Mouse (Mus musculus): ENCODE results near the gene Cda.

Gene Cda

DNA sequence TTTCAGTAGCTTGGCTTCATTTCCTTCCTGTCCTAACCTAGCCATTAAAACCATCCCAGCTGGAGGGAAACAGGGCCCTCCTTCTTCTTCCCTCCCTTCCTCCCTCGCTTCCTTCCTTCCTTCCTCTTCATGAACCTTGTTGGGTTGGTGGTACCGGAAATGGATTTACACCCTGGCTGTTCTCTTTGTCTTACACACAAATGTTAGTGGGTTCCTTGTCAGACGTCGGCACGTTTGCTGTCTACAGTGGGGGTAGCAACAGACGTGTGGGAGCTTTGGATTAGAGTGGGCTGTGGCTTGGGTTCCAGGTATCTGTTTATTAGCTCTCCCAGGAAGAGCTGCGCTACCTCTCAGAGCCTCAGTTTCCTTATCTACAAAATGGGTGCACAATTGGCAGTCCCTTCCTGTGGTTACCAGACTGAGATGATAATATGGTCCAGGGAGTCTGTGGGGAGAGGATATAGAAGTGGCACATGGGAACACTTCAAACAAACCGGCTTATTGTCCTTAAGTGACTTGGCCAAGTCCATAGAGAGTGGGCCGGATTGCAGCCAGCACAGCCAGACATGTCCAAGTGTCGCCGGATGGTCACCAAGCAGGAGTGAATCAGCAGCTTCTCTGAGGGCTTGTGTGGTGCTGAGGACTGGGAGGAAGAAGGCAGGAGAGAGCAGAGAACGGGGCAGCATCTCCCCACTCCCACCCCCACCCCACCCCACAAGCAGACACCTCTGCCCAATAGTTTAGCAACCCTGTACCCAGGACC, 887 bp upstream of the Cda start:
- DNase-seq (ENCODE audit: low spot score in 2 of 2) = no peak

- no peak for DNase-seq (ENCODE audit: low spot score in 2 of 2)
Observed at GRCm38 (mm10) chr4:138366561-138366960, 1.2 kb downstream of the Cda start.

DNA sequence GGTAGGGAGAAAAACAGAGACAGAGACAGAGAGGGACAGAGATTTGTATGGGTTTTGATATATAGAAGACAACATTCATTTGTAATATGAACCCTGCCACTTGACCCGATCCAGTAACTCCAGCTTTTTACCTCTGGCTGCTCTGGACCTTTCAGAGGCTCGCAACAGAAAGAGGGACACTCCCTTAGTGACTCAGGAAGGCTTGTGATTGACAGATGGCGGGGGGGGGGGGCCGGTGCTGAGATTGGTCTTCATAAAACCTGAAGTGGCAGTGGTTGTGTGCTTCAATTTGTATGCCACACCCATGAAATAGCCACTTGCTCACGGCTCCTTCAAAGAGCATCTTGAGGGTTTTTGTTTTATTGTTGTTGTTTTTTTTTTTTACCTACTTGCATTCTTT, 4.3 kb downstream of the Cda start:
- DNase-seq (ENCODE audit: low spot score in 2 of 2) = no peak

GRCm38 (mm10) chr4:138362883-138363282, 4.9 kb downstream of the Cda start:
- no peak for DNase-seq (ENCODE audit: low spot score in 2 of 2)

DNA sequence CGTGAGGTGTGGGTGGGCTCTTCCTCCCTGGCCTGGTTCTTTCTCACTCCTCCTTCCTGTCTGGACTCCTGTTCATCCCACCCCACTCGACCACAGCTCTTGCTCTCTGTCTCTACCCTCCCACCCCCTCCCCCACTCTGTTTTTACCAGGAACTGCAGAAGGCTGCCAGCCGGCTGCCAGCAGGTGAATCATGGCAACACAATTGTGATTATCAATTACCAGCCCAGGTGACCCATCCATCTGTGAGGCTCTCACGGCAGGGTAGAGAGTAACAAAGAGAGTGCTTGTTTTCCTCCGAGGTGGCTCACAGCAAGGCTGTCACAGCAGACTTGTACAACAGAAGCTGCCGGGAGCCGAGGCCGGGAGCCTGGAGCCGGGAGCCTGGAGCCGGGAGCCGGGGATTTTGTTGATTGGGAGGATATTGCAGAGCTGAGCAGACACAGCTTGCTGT, 6.4 kb downstream of the Cda start:
- DNase-seq (ENCODE audit: low spot score in 2 of 2) = no peak

- no peak for DNase-seq (ENCODE audit: low spot score in 2 of 2)
Observed at GRCm38 (mm10) chr4:138358176-138358575, 9.6 kb downstream of the Cda start.

DNA sequence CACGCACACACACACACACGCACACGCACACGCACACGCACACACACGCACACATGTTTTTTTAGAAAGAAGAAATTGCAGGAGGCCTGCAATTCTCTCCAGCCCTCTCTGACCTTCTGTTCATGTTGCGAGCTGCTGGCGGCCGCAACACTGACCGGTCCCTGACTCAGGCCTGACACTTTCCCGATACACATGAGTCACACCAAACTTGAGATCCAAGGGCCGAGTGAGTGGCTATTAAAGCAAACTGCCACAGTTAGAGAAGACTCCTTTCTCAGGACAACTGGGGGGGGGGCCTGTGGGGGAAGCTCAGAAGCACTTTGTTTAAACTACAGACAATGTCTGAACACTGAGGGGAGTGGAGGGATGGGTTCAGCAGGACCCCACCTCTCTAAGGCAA, 11.2 kb downstream of the Cda start:
- no peak for DNase-seq (ENCODE audit: low spot score in 2 of 2)

DNA sequence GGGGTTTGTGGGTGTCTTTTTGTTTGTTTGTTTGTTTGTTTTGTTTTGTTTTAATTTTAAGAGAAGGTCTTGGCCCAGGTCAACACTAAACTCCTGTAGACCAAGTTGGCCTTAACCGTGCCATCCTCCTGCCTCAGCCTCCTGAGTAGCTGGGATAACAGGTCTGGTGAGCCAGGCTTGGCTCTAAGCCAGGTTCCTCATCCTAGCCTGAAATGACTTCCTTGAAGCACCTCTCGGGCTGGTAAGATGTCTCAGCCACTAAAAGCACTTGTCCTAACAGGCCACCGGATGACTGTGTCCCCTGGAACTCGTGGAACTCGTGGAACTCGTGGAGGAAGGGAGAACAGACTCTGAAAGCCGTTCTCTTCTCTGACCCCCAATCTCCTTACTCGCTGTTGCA, 11.7 kb downstream of the Cda start:
- no peak for DNase-seq (ENCODE audit: low spot score in 2 of 2)

- DNase-seq (ENCODE audit: low spot score in 2 of 2) = no peak
Observed at GRCm38 (mm10) chr4:138355496-138355895, 12.3 kb downstream of the Cda start.

GRCm38 (mm10) chr4:138353438-138354171, 14.2 kb downstream of the Cda start:
- DNase-seq (ENCODE audit: low spot score in 2 of 2) = no peak

DNA sequence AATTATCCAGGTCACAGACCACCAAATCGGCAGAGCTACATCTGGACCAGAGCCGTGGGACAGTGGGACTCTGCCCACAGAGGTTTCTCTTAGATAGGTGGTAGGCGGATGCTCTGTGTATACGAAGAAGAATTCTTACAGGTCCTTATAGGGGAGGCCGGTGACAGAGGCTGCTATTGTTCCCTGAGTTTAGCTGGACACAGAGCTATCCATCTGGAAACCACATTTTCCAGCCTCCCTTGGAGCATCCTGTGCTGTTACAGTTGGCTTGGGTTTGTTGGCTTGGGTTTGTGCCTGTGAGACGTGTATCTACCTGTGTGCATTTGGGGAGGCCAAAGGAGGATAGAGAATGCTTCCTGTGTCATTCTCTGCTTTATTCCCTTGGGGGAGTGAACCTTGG, 15.1 kb downstream of the Cda start:
- DNase-seq (ENCODE audit: low spot score in 2 of 2) = no peak

GRCm38 (mm10) chr4:138351821-138352220, 16.0 kb downstream of the Cda start:
- DNase-seq (ENCODE audit: low spot score in 2 of 2) = no peak

GRCm38 (mm10) chr4:138348716-138349115, 19.1 kb downstream of the Cda start:
- no peak for DNase-seq (ENCODE audit: low spot score in 2 of 2)

GRCm38 (mm10) chr4:138347280-138347679, 20.5 kb downstream of the Cda start:
- DNase-seq (ENCODE audit: low spot score in 2 of 2) = no peak

DNA sequence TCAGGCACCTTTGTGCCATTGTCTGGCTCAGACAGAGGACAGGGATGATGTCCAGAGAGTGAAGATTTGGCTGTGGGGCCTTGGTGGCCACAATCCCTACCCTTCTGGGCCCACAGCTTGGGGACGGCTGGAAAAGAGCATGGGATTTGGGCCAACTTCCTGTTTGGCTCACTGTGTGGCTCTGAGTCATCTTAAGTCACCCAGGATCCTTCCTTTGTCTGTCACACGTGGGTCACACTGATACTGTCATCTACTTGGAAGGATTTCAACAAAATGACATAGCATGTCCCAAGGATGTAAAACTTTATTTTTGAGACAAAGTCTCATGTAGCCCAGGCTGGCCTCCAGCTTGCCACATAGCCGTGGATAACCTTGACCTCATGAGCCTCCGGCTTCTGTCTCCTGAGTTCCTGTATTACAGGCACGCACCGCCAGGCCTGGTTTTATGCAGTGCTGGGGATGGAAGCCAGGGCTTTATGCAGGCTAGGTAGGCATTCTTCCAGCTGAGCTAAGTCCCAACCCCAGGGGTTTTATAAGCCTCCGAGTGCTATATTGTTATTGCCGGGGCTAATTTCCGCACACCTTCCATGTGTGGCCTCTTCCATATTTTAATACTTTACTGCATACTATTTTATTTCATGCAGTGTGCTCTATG, 22.8 kb downstream of the Cda start:
- no peak for DNase-seq (ENCODE audit: low spot score in 2 of 2)

GRCm38 (mm10) chr4:138343341-138343837, 24.4 kb downstream of the Cda start:
- DNase-seq (ENCODE audit: low spot score in 2 of 2) = no peak

GRCm38 (mm10) chr4:138342778-138343177, 25.0 kb downstream of the Cda start:
- DNase-seq (ENCODE audit: low spot score in 2 of 2) = no peak

GRCm38 (mm10) chr4:138342048-138342447, 25.7 kb downstream of the Cda start:
- DNase-seq (ENCODE audit: low spot score in 2 of 2) = no peak

DNA sequence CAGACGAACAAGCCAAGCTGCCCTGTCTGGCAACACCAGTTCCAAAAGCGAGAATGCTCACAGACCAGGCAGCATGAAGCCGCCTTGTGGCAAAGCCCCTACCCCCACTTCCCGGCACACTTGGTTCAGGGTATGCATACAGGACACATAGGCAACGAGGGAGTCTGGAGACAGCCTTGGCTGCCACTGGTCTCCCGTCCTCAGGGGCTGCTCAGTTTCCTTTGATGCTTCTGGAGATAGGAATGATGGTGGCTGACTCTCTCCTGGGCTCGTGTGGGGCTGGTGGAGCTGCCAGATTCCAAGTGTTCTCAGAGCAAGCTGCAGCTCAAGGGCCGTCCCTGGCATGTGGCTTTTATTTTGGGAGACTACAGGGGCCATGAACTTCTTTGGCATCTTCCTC, 26.4 kb downstream of the Cda start:
- DNase-seq (ENCODE audit: low spot score in 2 of 2) = no peak

DNA sequence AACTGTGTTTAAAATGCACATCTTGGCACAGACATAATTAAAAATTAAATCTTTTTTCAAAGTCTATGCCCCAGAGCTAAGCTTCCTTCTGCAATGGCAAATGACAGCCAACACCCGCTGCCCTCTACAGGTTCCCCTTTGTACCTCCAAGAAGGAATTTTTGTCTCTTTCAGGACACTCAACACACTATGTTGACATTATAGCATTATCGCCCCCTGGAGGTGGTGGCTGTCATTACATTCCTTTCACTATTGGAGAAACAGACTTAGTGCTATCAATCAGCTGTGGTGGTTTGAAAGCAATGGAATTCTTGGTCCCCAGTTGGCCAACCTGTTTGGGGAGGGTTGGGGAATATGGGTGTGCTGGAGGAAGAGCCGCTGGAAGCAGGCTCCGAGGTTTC, 27.8 kb downstream of the Cda start:
- DNase-seq (ENCODE audit: low spot score in 2 of 2) = peak in 1 of 2 experiments; percentile 72

DNA sequence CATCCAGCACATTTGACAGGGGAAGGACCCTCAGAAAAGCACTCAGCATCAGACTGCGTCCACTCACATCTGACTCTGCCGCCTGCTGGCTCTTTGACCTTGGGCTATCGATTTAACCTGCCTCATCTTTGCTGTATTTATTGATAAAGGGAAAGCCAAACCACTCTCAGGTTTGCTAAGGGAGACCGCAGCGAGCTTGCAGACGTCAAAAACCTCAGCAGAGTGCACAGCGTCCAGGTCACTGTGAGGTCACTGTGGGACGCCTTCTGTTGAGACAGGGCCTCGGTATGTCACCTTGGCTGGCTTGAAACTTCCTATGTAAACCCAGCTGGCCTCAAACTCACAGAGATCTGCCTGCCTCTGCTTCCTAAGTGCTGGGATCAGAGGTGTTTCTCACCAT, 30.5 kb downstream of the Cda start:
- DNase-seq (ENCODE audit: low spot score in 2 of 2) = no peak

GRCm38 (mm10) chr4:138336876-138337275, 30.9 kb downstream of the Cda start:
- no peak for DNase-seq (ENCODE audit: low spot score in 2 of 2)

GRCm38 (mm10) chr4:138335648-138336047, 32.1 kb downstream of the Cda start:
- no peak for DNase-seq (ENCODE audit: low spot score in 2 of 2)
